Mouse (Mus musculus): Measurements from ENCODE around the gene Tex2.
A peak's percentile ranks its signal among the peaks of the same experiment; 100 is the strongest.
"Not testable (repeated sequence)": the region's sequence is repeated elsewhere in the genome, so short reads cannot be mapped to it uniquely, and the experiment has no call there.

Gene Tex2

DNA sequence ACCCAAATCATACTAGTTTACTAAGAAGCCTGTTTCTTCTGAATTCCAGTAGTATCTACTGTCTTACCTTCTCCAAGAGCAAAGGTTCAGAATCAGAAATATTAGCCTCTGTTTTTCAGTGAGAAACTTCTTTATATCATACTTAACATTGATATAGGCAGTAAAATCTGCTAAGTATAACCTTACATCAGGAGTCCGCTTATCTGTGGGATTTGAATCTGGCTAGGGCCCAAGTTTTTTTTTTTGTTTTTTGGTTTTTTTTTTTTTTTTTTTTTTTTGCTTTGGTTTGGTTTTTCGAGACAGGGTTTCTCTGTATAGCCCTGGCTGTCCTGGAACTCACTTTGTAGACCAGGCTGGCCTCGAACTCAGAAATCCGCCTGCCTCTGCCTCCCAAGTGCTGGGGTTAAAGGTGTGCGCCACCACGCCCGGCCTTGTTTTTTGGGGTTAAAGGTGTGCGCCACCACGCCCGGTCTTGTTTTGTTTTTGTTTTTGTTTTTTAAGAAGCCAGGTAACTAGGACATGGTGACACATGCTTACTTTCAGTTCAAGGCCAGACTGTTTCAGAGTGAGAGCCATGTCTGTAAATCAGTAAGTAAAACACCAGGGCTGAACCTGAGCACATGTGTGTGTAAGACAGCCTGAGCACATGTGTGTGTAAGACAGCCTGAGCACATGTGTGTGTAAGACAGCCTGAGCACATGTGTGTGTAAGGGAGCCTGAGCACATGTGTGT, 35.4 kb downstream of the Tex2 start:
- DNase-seq = not testable (repeated sequence)

DNA sequence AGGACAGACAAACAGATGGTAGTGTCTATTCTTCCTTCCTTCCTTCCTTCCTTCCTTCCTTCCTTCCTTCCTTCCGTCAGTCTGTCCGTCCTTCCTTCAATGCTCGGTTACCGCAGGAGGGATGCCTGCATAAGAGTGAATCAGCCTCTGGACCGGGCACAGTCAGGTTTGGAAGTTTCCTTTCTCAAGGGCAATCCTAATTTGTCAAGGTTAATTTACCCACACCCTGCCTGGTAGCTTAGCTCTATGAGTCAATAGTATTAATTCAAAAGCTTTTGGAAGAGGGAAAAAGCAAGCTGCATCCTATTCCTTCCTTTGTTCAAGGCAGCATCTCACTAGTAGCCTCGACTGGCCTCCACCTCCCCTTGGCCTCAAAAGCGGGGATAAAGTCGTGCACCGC, 38.8 kb downstream of the Tex2 start:
- no peak for DNase-seq

DNA sequence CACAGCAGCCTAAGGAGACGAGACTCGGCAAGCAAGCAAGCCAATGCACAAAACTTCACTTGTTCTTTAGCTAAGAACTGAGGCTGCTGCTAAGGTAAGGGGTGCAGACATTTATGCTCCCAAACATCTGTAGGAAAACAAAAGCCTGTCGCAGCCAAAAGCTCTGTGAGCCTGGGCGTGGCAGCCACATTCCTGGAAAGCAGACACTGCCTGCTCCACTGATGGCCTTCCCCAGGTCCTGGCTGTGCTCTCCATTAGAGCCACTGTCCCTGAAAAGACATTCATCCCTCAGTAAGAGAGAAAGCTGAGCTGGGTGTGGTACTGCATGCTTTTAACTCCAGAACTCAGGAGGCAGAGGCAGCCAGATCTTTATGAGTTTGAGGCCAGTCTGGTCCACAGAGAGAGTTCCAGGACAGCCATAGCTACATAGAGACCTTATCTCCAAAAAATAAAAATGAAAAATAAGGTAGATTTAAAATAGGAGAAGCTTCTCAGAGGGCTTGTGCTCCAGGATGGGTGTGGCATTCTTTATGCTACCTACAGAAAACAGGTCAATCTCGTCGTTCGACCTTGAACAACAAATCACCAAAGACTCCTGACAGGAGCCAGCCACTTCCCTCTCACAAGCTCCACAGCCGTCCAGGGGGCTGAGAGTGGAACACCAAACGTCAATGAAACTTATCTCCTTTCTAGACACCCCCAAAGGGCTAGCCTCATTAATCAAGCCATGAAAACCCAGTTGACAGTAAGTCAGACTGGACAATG, 39.6 kb downstream of the Tex2 start:
- DNase-seq = no peak

DNA sequence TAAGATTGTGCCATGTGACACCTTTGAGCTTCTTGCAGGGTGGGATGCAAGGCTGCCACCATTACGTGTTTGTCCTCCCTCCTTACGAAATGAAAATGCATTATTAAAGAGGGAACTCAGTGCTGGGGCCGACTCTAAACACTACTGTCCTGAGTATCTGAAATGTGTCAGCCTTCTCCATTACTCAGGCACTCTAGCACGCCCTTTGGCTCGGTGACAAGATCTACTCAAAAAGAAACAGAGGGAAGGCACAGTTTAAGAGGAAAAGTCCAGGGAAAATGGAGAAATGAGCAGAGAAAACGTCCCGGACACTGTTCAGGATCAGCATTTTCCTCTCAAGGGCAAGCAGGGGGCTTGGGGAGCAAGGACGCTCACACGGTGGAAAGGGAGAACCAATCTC, 40.3 kb downstream of the Tex2 start:
- no peak for DNase-seq

DNA sequence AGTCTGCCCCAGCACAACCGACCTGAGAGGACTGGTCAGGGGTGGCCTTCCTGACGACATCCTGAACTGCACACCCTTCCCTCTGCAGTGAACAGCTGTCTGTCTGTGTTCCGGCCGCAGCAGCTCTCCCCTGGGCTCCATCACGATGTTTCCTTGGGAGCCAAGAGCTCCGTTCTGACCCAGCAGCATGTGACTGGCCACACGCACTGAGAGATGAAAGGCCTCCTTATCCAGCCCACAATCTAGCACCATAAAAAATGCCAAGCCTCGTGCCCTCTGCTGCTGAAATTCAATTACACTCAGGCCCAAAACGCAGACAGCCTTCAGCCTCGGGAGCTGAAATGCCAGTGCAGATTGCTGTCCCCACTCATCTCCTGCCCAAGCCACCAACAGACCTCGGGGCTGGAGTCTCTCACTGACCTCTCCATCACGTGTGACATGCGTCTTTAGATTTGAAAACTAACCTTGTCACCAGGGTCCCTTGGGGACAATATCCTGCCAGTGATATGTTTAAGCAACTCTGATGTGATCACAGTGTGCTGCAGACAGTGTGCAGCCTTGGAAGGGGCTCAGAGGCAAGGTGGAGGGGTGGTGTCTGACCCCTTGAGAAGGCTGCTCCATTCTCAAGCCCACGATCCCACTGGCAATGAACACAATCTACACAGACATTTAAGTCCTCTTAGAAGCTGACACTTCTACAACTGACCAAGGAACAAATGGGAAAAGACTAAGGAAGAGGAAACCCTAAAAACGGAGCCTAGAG, 41.0 kb downstream of the Tex2 start:
- DNase-seq = no peak

DNA sequence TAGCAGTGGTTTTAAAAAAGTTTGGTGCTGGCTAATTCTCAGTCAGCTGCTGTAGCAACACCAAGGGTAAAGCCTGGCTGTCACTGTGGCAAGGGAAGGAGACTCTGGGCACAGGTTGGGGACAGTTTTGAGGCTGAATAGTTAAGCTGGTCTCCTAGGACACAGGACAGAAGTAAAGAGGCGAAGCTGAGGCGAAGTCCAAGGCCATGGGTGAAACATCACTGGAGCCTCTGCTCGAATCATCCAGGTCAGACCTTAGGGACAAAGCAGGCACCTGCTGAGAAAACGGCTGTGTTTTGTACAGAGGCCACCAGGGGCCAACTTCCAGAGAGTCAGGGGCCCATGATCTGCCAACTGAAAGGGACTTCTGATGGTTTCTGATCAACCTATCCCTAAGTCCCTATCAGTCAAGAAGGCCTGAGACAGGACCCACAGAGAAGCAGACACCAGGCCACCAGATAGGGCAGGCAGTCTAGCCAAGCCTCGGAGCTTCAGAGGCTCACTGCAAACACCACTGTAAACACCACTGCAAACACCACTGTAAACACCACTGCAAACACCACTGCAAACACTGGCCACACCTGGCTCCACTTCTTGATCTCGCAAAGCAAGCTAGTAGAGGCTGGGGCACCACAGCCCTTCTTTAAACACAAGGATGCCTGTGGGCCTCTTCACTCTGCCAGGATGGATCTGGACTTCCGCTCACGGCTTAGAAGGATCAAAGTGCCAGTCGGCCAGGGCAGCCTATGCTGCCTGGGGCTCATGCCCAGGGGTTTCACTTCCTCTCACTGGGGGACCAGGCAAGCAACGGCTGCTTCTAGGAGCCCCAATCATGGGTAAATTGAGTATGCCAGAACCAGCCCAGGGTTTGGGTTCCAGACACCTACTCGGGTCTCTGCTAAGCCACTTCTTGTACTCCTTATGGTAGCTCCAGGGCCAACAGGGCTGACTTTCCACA, 41.9 kb downstream of the Tex2 start:
- DNase-seq = no peak

DNA sequence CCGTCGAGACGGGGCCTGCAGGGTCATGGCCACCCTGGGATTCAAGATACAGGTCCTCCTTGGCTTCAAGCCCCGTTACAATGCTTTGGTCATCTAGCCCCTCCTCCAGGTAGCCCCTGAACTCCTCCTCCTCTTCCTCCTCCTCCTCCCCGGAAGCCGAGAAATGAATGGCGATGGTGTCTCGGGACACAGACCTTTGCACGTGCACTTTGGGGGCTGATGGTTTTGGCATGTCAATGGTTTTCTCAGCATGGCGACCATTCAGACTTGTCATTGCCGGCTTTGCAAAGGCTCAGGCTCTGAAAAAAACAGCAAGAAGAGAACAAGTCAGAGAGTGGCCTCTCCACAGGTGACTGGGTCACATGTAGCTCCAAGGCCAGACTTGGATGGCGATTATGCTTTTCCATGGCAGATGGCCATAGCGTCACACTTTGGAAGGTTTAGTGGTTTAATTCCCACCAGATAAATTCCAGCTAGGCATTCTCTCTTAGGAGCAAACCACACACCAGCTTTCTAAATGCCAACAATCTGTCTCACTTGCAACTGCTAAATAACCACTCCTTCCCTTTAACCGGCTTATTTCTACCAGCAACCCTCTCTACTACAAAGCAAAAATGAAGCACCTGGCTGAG, 44.8 kb downstream of the Tex2 start:
- peak; percentile 64 for DNase-seq

DNA sequence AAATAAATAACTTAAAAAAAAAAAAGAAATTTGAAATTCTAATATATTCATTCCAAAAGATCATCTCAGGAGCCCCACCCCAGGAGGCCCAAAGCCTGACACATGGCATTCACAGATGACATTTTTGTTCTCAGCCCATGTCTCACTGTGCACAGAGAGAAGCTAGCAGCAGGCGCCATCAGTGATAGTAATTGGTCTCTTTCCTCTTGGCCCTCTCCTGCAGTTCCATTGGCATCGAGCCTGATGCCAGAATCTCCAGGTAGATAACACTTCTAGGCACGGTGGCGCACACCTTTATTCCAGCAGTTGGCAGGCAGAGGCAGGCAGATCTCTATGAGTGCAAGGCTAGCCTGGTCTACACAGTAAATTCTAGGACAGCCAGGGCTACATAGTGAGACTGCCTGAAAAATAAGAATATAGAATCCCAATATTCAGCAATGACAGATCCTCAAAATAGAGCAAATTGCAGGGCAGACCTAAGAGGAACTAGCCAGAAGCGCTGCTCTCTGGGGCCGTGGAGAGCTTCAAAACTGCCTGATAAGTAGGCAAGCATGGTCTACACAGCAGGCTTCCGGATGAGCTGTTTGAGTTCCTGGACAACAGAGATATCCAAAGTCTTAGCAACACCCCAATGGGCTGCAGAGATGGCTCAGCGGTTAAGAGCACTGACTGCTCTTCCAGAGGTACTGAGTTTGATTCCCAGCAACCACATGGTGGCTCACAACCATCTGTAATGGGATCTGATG, 47.0 kb downstream of the Tex2 start:
- no peak for DNase-seq

DNA sequence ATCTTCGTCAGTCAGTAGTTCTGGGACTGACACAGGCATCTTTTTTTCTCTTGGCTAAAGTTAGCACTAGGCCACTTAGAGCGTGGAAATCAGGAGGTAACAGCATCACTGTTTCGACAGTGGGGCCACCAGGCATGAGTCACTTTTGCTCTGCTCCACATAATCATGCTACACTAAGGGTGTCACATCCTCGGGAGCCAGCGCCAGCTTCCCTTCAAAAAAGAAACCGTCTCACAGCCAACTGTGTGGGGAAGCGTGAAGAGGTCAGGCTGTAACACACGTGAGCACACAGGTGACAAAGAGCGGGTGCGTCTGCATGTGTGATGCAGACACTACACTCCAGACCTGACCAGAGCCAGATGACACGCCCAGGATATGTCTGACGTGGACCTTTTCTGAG, 49.0 kb downstream of the Tex2 start:
- DNase-seq = no peak

DNA sequence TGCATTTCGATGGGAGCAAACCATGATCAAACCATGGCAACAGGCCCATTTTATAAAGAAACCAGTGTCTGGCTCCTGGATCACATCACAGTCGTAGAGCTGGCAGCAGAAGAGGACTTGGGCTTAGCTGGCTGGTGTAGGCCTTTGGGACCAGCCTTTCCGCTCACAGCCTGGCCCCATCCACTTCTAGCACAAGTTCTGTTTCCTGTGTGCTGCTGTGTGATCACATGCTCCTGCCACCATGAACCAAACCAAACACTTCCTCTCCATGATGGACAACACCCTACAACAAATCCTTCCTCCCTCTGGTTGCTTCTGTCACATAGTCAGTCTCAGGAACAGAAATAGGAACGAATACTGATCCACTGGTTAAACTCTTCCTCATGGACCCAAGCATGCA, 50.5 kb downstream of the Tex2 start:
- no peak for DNase-seq

DNA sequence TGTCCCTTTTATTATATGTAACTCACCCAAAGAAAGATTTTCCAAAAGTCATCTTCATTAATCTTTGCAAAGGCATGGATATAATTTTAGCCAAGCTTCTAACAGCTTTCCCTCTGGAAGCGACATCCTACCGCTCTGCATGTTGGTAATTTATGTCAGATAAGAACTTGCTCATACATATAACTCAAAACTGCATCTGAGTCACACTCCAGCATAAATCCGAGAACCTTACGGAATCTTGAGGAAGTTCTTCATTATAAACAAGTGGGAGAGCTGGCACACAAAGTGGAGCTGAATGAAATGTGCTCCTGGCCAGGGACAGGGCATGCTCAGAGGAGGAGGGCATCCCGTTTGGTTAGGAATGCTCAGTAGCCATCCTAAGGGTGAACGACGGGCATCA, 53.5 kb downstream of the Tex2 start:
- no peak for DNase-seq

DNA sequence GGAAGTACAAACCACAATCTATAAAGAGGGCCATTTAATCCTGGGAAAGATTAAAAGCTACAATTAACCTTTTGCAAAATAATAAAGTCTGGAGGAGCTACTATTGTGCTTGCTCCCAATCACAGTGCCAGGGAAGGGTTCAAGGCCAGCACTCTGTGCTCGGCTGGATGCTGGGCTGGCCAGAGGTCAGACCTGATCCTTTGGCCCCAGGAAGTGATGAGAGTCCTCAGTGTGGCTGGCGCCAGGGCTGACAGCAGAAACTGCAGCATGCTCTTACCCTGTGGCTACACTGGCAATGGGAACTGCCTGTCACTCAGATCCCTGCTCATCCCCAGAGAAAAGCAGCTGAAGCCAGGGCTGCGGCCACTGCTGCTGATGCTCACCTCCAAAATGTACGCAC, 55.2 kb downstream of the Tex2 start:
- DNase-seq = no peak

DNA sequence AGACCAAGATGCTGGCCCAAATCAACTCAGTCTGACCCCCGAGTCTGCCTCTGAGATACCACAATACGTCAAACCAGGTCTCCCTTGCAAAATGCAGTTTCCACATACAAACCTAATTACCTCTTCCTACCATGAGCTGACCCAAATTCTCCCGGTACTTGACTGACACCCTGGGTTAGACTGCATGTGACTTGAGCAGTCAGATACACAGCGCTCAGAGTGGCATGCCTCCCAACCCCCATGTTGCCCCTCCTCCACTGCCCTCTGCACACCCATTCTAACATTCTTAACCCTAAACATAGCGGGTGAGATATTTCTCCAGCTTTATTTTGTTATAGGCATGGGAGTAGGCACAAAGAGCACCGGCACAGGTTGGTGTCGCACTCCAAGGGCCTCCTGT, 55.8 kb downstream of the Tex2 start:
- DNase-seq = no peak

DNA sequence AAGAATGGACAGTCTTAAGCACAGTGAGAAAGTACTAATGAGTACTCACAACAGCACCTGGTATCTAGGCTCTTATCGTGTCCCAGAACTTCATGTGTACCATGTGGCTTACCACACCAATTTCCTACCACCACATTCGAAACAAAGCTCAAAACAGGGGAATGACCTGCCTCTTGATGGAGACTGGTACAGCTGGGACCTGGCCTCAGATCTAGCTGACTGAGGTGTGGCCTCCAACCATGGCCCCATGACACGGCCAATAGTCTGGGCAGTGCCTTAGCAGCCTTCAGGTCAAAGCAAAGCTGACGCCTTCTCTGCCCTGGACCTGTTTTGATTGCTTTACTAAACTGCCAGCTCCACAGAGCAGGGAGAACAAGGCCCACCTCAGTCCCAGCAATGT, 56.5 kb downstream of the Tex2 start:
- no peak for DNase-seq

DNA sequence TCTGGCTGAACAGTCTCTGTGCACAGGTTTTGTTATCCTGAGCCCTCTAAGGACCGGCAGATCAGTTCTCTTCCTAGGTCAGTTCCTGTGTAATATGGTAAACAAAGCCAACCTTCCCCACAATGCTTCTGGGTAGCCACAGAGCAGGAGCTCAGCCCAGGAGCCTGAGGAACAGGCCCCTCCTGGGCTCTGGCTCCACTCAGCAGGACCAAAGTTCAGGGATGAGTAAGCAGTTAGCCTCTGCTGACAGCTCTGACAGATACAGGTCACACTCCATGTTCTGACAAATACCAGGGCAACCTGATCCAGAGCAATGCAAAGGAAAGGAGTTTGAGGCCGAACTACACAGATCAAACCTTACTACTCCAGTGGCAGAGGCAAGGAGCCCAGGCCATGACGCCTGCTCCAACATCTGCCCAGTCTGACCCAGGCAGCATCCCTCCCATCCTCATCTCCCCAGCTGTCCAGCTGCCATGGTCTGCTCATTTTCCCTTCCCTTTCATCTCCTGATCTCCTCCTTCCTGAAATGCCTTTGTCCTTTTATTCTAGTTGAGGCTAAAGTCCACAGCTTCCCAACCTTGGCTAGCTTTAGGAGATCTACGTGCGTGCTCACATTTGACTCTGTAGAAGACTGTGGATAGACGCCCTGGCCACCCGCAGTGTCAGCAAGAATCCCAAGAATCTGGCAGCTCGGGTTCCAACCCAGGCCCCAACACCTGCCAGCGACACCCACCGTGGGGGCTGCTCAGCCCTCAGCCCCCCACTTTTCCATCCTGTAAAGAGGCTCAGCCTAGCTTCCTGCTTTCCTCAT, 57.2 kb downstream of the Tex2 start:
- DNase-seq = no peak

DNA sequence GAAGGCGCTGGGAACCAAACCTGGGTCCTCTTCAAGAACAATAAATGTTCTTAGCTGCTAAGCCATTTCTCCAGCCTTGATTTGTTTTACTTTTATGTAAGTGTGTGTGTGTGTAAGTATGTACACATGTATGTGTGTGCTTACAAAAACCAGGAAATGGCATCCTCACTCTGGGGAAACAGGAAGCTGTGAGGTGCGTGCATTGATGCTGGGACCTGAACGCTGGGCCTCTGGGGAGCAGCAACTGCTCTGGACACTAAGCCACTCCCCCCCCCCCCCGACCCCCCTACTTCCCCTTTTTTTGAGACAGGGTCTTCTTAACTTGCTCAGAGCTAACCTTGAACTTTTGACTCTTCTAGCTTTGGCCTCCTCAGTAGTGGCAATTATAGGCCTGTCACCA, 62.8 kb downstream of the Tex2 start:
- no peak for DNase-seq

DNA sequence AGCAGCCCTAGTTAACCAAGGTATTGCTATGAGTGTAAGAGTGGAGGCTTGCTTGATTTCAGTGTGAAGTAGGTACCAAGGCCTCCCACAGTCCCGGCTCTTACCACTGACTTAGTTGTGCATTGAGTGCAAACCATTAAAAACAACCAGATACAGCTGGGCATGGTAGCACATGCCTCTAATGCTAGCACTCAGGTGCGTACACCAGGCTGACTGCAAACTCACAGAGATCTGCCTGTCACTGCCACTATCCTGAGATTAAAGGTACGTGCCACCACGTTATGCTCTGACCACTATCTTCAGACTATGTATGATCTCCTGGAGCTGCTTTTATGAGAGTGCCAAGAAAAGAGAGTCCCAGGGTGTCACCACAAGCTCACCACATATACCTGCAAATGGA, 67.1 kb downstream of the Tex2 start:
- DNase-seq = no peak

DNA sequence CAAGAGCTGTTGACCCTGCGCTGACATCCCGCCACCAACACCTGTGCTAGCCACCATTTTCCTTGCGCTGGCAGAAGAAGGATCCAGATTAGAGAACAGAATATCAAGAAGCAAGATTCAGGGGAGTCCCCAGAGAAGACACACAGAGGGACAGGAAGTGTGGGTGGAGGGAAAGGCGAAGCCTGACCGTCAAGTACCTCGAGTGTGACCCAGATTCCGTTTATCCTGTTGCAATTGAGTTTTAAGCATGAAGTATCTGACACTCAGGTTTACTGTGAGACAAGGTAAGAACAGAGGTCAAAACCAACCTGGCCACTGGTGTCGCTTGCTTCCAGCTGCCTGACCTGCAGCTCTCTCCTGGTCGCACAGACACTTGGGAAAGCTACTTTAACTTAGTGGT, 68.3 kb downstream of the Tex2 start:
- DNase-seq = no peak

DNA sequence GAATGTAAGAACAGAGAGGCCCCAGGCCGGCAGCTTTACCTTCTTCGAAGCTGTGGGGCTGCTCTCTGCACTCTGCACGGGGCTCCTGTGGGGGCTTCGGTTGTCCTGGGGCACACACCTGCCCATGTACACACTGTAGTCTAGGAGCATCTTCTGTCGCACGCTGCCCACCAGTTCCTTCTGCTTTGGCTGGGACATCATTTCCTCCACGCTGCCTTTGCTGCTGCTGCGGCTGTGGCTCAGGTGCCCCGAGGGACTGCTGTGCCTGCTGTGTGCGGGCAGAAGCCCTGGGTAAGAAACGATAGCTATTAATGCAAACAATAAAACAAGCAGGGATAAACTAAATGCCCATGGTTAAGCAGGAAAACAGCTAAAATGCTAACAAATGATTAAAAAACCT, 69.1 kb downstream of the Tex2 start:
- no peak for DNase-seq

DNA sequence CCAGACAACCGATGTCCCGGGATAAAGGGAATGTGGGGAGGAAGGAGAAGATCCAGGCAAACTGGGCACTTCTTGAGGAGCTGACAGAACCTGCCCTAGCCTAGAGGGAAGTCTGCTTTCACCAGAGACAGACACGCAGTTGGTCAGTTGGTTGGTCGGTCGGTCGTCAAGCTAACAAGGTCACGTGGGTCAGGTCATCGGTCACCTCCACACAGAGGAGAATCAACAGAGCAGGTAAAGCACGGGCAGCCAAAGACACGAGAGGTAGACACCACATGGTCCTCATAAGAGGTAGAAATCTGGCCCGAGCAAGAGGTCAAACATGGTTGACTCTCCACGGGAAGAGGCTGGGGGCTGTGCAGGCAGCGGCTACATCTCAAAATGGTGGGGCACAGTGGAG, 70.2 kb downstream of the Tex2 start:
- no peak for DNase-seq

DNA sequence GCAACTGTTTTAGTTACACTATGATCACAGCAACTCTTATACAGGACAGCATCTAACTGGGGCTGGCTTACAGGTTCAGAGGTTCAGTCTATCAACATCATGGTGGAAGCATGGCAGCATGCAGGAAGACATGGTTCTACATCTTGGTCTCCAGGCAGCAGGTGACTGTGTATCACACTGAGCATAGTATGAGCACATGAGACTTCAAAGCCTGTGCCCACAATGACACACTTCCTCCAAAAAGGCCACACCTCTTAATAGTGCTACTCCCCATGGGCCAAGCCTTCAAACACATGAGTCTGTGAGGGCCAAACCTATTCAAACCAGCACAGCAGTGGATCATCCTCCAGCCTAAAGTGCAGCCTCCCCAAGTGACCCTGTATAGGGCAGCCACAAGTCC, 70.8 kb downstream of the Tex2 start:
- DNase-seq = no peak
